Mouse (Mus musculus) left cerebral cortex, postnatal 10 days (tissue): ENCODE data around the gene Cd3d. TPM values are rescaled to one million over a fixed set of nuclear protein-coding genes. Genes with fewer than 3 reads are reported as not detected.

Source experiments
- DNase-seq, 2 experiments: peaks; one replicate each; pipeline ENCODE4 v3.0.0; 2021 to 2022; ENCODE audit warnings: low spot score in 2 of 2, mixed read lengths in 1 of 2; ENCODE audit errors: extremely low spot score in 1 of 2
- intact Hi-C: fragments of 180-260 bp; cut with DNase I; formaldehyde crosslinking; loops from one replicate; pipeline ENCODE4 v1.15.1; 2025
- total RNA-seq, 2 experiments: library from RNA; stranded (reverse); gene quantifications; 2 replicates each; pipeline ENCODE4 v1.2.3; 2021

Gene Cd3d
- total RNA-seq, 2 experiments from 2014 or later, result not detected

- intact Hi-C loops, result no loop called here
- DNase-seq, result no peak
Observed at GRCm38 (mm10) chr9:44986242-44986781, 4.7 kb downstream of the Cd3d start.

- intact Hi-C loops, result no loop called here
- no peak for DNase-seq
Observed at GRCm38 (mm10) chr9:44986976-44987375, 5.4 kb downstream of the Cd3d start.

DNA sequence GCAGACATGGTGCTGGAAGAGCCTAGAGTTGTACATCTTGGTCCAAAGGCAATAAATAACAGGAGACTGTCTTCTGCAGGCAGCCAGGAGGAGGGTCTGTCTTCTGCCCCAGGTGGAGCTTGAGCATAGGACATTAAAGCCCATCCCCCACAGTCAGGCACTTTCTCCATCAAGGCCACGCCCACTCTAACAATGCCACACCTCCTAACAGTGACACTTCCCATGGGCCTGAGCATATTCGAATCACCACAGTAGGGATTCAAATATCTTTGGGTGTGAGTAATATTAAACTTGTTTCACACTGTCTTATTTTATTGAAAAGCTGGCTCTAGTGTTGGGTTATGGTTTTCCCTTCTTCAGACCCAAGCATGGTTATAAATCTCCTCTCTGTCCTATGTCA is 10.2 kb downstream of the Cd3d start:
- intact Hi-C loops, result no loop called here
- DNase-seq, result no peak

- intact Hi-C loops, result no loop called here
- DNase-seq, result no peak
Observed at GRCm38 (mm10) chr9:44992271-44992670, 10.7 kb downstream of the Cd3d start.

DNA sequence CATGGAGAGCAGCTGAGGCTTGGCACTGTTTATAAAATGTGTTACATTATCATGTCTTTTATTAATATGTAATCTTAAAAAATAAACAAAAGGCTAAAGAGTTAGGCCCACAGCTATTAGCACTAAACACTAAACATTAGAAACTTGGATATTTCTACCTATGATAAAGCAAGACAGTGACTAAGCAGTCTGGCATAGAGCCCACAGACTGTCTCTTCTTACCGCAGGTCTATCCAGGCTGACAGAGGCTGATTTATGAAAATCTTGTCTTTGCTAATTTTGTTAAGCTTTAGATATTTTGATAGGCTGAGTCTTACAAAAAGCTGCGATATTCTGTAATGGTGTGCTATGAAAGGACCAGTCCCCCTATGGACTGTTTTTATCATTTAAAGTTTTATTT is 11.7 kb downstream of the Cd3d start:
- intact Hi-C loops, result no loop called here

DNA sequence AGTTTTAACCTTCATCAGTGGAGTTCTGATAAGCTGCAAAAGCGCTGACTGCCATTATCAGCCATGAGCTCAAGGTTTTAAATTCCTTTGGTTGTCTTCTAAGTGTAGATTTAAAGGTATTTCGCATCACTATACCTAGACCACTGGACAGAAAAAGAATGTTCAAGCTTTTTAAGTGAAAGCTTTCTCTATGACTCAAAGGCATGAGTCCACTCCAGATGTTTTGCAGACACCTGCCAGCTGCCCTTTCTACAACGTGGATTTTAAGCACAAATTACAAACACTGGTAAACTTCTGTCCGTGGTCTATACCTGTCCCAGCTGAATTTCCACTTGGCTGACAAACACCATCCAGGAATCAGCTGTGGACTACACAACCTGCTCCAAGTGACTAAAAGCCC is 13.4 kb downstream of the Cd3d start:
- DNase-seq, result no peak
- intact Hi-C loops, result no loop called here

More for the DNA sequence above, 11.7 kb downstream of the Cd3d start:
- DNase-seq, result no peak

DNA sequence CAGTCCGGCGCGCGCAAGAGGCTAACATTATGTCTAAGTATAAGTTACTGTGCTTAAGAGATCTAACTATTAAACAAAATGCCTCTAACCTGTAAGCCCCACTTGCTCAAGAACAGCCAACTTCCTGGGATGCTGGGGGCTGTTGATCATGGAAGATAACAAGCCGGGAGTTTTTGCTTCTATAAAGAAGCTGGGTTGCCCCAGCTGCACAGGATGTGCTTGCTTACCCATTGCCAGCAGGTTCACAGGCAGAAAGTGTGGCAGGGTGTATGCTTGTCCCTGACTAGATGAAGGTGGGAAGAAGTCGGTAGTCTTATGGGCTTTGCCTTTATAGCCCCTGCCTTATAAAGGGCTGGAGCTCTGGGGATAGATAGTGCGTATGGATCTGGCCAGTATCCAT is 15.0 kb downstream of the Cd3d start:
- intact Hi-C loops, result no loop called here
- DNase-seq, result no peak

GRCm38 (mm10) chr9:44998138-44998537 is 16.6 kb downstream of the Cd3d start:
- intact Hi-C loops, result no loop called here
- no peak for DNase-seq

- intact Hi-C loops, result no loop called here
- peak in 1 of 2 experiments; percentile 26 for DNase-seq
Observed at GRCm38 (mm10) chr9:44999171-44999570, 17.6 kb downstream of the Cd3d start.

GRCm38 (mm10) chr9:44999776-45000175 is 18.2 kb downstream of the Cd3d start:
- intact Hi-C loops, result no loop called here
- DNase-seq, result no peak

DNA sequence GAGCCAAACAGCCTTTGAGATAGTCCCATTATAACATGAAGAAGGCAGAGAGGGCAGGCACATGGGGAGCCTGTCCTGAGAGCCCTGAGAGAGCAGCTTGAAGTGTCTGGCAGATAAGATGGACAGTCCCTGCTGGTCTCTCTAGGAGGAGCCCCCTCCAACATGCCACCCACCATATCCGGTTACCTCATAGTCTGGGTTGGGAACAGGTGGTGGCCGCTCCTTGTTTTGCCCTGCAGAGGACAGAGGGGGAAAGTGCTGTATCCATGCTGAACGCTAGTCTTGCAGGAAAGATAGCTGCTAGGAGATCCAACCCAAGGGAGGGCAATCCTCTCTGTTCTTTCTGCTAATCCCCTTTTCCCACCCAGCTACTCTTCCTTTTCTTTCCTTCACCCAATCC is 18.7 kb downstream of the Cd3d start:
- intact Hi-C loops, result no loop called here
- no peak for DNase-seq

DNA sequence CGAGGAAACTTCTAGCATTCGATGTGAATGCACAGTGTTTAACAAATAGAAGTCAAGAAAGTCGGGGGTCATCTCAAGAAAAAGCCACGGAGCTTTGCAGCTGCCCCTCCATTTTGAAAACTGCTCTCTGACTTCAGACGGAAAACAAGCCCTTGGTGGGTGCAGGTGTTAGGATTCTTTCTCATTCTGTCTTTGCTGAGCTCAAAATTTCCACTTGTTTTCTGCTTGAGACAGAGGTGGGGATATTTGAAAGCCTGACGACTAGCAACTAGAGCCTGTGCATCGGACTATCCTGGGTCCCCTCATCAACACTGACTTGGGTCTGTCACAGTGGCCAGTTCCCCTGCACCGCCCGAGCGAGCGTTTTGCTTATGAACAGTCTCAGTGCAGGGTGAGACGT is 25.8 kb downstream of the Cd3d start:
- intact Hi-C loops, result no loop called here
- DNase-seq, result no peak

- no peak for DNase-seq
- intact Hi-C loops, result no loop called here
Observed at GRCm38 (mm10) chr9:45008342-45008741, 26.8 kb downstream of the Cd3d start.

GRCm38 (mm10) chr9:45009180-45010078 is 27.8 kb downstream of the Cd3d start, which contains the start of gene Cd3e:
Cd3e (minus strand) TSS chr9:45009627.
- intact Hi-C loops, result no loop called here
- no peak for DNase-seq

DNA sequence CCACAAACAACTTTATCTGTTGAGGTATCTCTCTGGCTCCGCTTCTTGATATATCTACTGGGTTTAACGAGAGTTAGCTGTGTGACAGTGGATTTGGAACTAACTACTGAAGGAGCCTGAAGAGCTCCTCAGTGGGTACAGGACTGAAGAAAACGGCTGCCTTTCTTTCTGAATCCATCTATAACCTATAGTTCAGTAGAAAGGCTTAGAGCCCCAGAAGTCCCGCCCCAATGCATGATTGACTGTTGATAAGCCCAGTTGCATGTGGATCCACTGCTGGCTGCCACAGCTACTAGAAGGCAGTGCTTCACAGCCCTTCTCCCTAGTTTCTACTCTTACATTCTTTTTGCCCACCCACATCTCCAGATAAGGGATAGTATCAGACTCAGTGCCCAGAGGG is 28.9 kb downstream of the Cd3d start:
- no peak for DNase-seq
- intact Hi-C loops, result no loop called here

GRCm38 (mm10) chr9:45011291-45011690 is 29.7 kb downstream of the Cd3d start:
- DNase-seq, result no peak
- intact Hi-C loops, result no loop called here

GRCm38 (mm10) chr9:45014879-45015278 is 33.3 kb downstream of the Cd3d start:
- intact Hi-C loops, result no loop called here
- no peak for DNase-seq

DNA sequence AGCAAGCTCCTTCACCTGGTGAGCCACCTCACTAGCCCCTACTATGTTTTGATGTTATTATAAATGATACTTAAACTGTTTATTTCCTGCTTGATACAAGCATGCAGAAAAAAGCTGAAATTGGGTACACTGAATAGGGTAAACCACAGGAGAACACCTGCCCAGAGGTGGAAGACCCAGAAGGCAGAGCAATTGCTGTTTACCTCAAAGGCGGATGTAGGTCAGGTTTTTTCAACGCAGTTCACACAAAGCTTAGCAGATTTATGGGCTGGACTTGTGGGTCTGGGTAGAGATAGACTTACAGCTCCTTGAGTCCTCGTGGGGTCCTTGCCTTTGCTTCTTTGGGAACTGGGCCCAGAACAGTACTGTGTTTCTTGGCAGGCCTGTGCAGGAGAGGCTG is 34.3 kb downstream of the Cd3d start:
- no peak for DNase-seq
- intact Hi-C loops, result no loop called here

- intact Hi-C loops, result no loop called here
Observed at GRCm38 (mm10) chr9:45018031-45018430, 36.4 kb downstream of the Cd3d start.

GRCm38 (mm10) chr9:45022800-45023199 is 41.2 kb downstream of the Cd3d start:
- DNase-seq, result peak in 1 of 2 experiments; percentile 30
- intact Hi-C loops, result loop anchor here (5.0 kb wide), 2 partner anchors 110 to 125 kb away; no protein-coding TSS in a partner anchor

More at GRCm38 (mm10) chr9:45018031-45018430, 36.4 kb downstream of the Cd3d start:
- DNase-seq, result peak in 1 of 2 experiments; percentile 29
